Mouse (Mus musculus) gastrocnemius, adult 2 months (tissue): Measurements from ENCODE around the gene Pde9a. TPM values are rescaled to one million over a fixed set of nuclear protein-coding genes. Genes with fewer than 3 reads are reported as not detected.

ENCODE experiments used
- DNase-seq: peaks from one replicate; pipeline ENCODE4 v3.0.0; 2022
- H3K27ac ChIP-seq: fragments of 200-600 bp; 2 replicates; pipeline ENCODE4 v1.8.1; 2022; ENCODE audit warnings: mild to moderate bottlenecking
- H3K4me3 ChIP-seq: fragments of 200-600 bp; 2 replicates; pipeline ENCODE4 v1.8.1; 2022; ENCODE audit warnings: mild to moderate bottlenecking, moderate library complexity
- CTCF ChIP-seq: fragments of 200-600 bp; IDR thresholded peaks from 2 replicates; pipeline ENCODE4 v1.8.1; 2022; ENCODE audit warnings: antibody characterized with exemption, mild to moderate bottlenecking, moderate library complexity
- intact Hi-C: fragments of 180-260 bp; cut with DNase I; formaldehyde crosslinking; loops from one replicate; pipeline ENCODE4 v1.15.1; 2025
- total RNA-seq, 2 experiments: library from RNA; stranded (reverse); gene quantifications; 2 replicates each; pipeline ENCODE4 v1.2.3; 2021

Pde9a gene
- total RNA-seq, 2 experiments from 2014 or later = 1.8 to 3.3 TPM

GRCm38 (mm10) chr17:31466854-31467253 is 80.8 kb downstream of the Pde9a start:
- intact Hi-C loops = no loop called here

GRCm38 (mm10) chr17:31468496-31468895 is 82.5 kb downstream of the Pde9a start:
- no peak for DNase-seq
- no peak overlapping the region for H3K4me3 ChIP-seq
- TF ChIP-seq CTCF = no peak
- H3K27ac ChIP-seq = no peak overlapping the region
- intact Hi-C loops = no loop called here

More at GRCm38 (mm10) chr17:31466854-31467253, 80.8 kb downstream of the Pde9a start:
- no peak overlapping the region for H3K27ac ChIP-seq
- peak; percentile 47 for TF ChIP-seq CTCF
- no peak overlapping the region for H3K4me3 ChIP-seq
- DNase-seq = no peak

- Histone ChIP-seq H3K4me3 (no peak overlapping the region), H3K27ac (no peak overlapping the region)
- TF ChIP-seq CTCF = no peak
- intact Hi-C loops = no loop called here
- no peak for DNase-seq
These were observed 84.9 kb downstream of the Pde9a start for GRCm38 (mm10) chr17:31470766-31471418.

GRCm38 (mm10) chr17:31474388-31474787 is 88.4 kb downstream of the Pde9a start:
- intact Hi-C loops = no loop called here
- H3K27ac ChIP-seq = no peak overlapping the region

GRCm38 (mm10) chr17:31478606-31479005 is 92.6 kb downstream of the Pde9a start:
- no peak for DNase-seq
- Histone ChIP-seq H3K4me3 (no peak overlapping the region), H3K27ac (no peak overlapping the region)
- TF ChIP-seq CTCF = no peak
- intact Hi-C loops = no loop called here

More at GRCm38 (mm10) chr17:31474388-31474787, 88.4 kb downstream of the Pde9a start:
- no peak overlapping the region for H3K4me3 ChIP-seq
- DNase-seq = no peak
- TF ChIP-seq CTCF = no peak

- TF ChIP-seq CTCF = no peak
- Histone ChIP-seq H3K4me3 (no peak overlapping the region), H3K27ac (no peak overlapping the region)
- intact Hi-C loops = no loop called here
- no peak for DNase-seq
These were observed 93.3 kb downstream of the Pde9a start for GRCm38 (mm10) chr17:31479108-31479844.

GRCm38 (mm10) chr17:31486616-31487198 is 100.7 kb downstream of the Pde9a start:
- no peak overlapping the region for H3K27ac ChIP-seq
- no peak overlapping the region for H3K4me3 ChIP-seq
- intact Hi-C loops = no loop called here
- TF ChIP-seq CTCF = no peak
- DNase-seq = no peak

- intact Hi-C loops = no loop called here
- no peak overlapping the region for H3K4me3 ChIP-seq
- no peak for DNase-seq
- no peak for TF ChIP-seq CTCF
- H3K27ac ChIP-seq = no peak overlapping the region
These were observed 101.5 kb downstream of the Pde9a start for GRCm38 (mm10) chr17:31487433-31488060.

- no peak for DNase-seq
- TF ChIP-seq CTCF = no peak
- intact Hi-C loops = loop anchor here (5.0 kb wide), 1 partner anchor 234 kb away; no protein-coding TSS in a partner anchor
- Histone ChIP-seq H3K4me3 (no peak overlapping the region), H3K27ac (no peak overlapping the region)
These were observed 105.3 kb downstream of the Pde9a start for GRCm38 (mm10) chr17:31491355-31491754.

- TF ChIP-seq CTCF = no peak; the same call in 1 of the 2 replicates
- H3K27ac ChIP-seq = no peak overlapping the region
- H3K4me3 ChIP-seq = no peak overlapping the region
- peak; percentile 79 for DNase-seq
- intact Hi-C loops = loop anchor here (1.0 to 5.0 kb wide), 3 partner anchors 114 to 235 kb away; no protein-coding TSS in a partner anchor
These were observed 106.4 kb downstream of the Pde9a start for GRCm38 (mm10) chr17:31492416-31492815.

- DNase-seq = no peak
- intact Hi-C loops = loop anchor here (5.0 kb wide), 1 partner anchor 238 kb away; no protein-coding TSS in a partner anchor
- Histone ChIP-seq H3K4me3 (no peak overlapping the region), H3K27ac (no peak overlapping the region)
- no peak for TF ChIP-seq CTCF
These were observed 109.0 kb downstream of the Pde9a start for GRCm38 (mm10) chr17:31494989-31495388.

- DNase-seq = no peak
- no peak overlapping the region for H3K4me3 ChIP-seq
- H3K27ac ChIP-seq = no peak overlapping the region
- intact Hi-C loops = no loop called here
- TF ChIP-seq CTCF = no peak
These were observed 111.7 kb downstream of the Pde9a start for GRCm38 (mm10) chr17:31497726-31498125.
